Mouse (Mus musculus) liver, embryonic 14.5 days (tissue): ENCODE data around the gene Vac14.

Experiments used
- CTCF ChIP-seq: IDR thresholded peaks from 2 replicates; pipeline ENCODE4 v1.5.1; 2016; ENCODE audit warnings: antibody characterized with exemption, low read depth, control low read depth
- EP300 ChIP-seq: IDR thresholded peaks from 2 replicates; pipeline ENCODE4 v1.6.1; 2016; ENCODE audit warnings: antibody characterized with exemption, low read depth

GRCm38 (mm10) chr8:110750269-110750668 is 131.9 kb downstream of the Vac14 start:
- TF ChIP-seq CTCF (no peak), EP300 (no peak)
